Mouse (Mus musculus) splenic B cell, adult 2 months (primary cell): ENCODE results near the gene Hist1h2bn.
"Not testable (repeated sequence)": the region's sequence is repeated elsewhere in the genome, so short reads cannot be mapped to it uniquely, and the experiment has no call there.

ENCODE experiments used
- DNase-seq: peaks from one replicate; pipeline ENCODE4 v3.0.0-alpha.2; 2011; ENCODE audit warnings: low read depth, low spot score
- H3K27me3 ChIP-seq: 2 replicates; pipeline ENCODE4 v1.6.1; 2012; ENCODE audit warnings: mild to moderate bottlenecking, low read length, moderate library complexity, mixed read lengths; ENCODE audit not compliant: control insufficient read depth, poor library complexity, insufficient read depth, severe bottlenecking
- H3K36me3 ChIP-seq: 2 replicates; pipeline ENCODE4 v1.6.1; 2012; ENCODE audit warnings: mild to moderate bottlenecking, low read length, moderate library complexity, mixed read lengths; ENCODE audit not compliant: control insufficient read depth, poor library complexity, insufficient read depth, severe bottlenecking

Gene Hist1h2bn

GRCm38 (mm10) chr13:21784311-21784710 lies 30.4 kb downstream of the Hist1h2bn start:
- H3K36me3 ChIP-seq = no peaks in the 10 kb centered on the region
- DNase-seq = no peak
- no peaks in the 10 kb centered on the region for H3K27me3 ChIP-seq

- Histone ChIP-seq H3K27me3 (no peaks in the 10 kb centered on the region), H3K36me3 (no peaks in the 10 kb centered on the region)
- DNase-seq = peak; percentile 49
Measured at GRCm38 (mm10) chr13:21786189-21786898, 32.4 kb downstream of the Hist1h2bn start.

DNA sequence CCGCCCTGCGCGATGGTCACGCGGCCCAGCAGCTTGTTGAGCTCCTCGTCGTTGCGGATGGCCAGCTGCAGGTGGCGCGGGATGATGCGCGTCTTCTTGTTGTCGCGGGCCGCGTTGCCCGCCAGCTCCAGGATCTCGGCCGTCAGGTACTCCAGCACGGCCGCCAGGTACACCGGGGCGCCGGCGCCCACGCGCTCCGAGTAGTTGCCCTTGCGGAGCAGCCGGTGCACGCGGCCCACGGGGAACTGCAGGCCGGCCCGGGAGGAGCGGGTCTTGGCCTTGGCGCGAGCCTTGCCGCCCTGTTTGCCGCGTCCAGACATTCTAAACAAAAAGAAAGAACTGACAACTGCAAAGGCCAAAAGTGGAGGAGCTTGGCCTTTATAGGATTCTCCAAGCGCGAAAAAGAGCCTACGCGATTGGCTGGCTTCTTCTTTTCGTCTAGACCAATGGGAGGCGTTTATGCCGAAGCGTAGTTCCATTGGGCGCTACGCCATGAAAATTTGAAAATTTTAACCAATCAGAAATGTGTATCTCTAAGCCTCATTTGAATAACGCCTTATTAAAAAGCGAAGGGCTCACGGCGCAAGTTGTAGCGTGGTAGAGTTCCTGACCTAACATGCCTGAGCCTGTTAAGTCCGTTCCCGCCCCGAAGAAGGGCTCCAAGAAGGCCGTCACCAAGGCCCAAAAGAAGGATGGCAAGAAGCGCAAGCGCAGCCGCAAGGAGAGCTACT lies 33.1 kb downstream of the Hist1h2bn start, which contains the start of the genes Hist1h2an and Hist1h2bp:
TSS of gene Hist1h2an (minus strand) at position 320 of the 731 bp plus-strand sequence.
TSS of gene Hist1h2bp (plus strand) at position 563 of the 731 bp plus-strand sequence.
- DNase-seq = peak; percentile 97
- not testable (repeated sequence) for H3K36me3 ChIP-seq, H3K27me3 ChIP-seq

DNA sequence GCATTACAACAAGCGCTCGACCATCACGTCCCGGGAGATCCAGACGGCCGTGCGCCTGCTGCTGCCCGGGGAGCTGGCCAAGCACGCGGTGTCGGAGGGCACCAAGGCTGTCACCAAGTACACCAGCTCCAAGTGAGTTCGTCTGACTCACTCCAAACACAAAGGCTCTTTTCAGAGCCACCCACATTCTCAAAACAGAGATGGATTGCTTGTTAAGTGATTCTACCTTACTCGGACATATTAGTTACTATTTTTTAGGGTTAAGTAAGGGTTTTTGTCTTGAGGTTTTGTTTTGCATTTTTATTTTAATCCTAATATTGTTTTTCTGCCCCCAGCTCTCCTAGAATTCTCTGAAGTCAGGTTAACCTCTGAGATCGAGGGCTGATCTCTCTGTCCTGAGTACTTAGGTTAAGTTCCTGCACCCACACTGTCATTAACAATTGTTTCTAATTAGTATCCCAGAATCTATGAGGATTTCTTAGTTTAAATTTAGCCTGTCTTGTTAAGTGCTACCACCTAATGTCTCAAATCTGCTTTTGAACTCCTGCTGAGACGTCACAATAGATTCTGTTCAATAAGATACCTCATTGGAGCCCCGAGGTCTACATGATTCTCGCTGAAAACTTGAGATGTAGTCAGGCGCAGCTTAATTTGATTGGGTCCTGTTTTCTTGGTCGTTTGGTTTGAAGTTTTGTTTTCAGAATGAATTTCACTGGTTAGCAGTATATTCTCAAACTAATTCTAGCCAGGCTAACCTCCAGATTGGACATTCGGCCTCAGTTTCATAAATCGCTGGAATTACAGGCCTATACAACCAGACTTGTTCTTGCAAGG lies 34.1 kb downstream of the Hist1h2bn start:
- Histone ChIP-seq H3K36me3 (no peaks in the 10 kb centered on the region), H3K27me3 (no peaks in the 10 kb centered on the region)
- no peak for DNase-seq

DNA sequence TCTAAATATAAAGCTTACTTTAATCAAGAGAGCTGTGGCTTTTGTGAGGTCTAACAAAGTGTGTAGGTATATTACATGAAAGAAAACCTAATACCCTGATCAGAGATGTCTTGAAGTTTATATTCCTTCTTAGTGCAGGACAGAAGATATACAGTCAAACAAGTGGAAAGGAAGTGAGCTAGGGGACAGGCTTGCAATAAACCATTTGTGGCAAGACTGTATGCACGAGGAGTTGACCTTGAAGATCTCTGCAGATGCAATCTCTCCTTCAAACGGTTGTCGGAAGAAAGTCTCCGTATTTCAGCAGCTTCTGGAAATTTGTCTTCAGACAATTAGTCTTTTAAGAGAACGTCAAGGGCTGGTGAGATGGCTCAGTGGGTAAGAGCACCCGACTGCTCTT lies 36.0 kb downstream of the Hist1h2bn start:
- H3K27me3 ChIP-seq = no peaks in the 10 kb centered on the region
- DNase-seq = no peak

GRCm38 (mm10) chr13:21790601-21791283 lies 36.8 kb downstream of the Hist1h2bn start:
- DNase-seq = no peak
- Histone ChIP-seq H3K36me3 (no peaks in the 10 kb centered on the region), H3K27me3 (no peaks in the 10 kb centered on the region)

More for the DNA sequence above, 36.0 kb downstream of the Hist1h2bn start:
- H3K36me3 ChIP-seq = no peaks in the 10 kb centered on the region

GRCm38 (mm10) chr13:21795584-21795983 lies 41.7 kb downstream of the Hist1h2bn start:
- H3K27me3 ChIP-seq = no peaks in the 10 kb centered on the region
- no peak for DNase-seq
- no peaks in the 10 kb centered on the region for H3K36me3 ChIP-seq

DNA sequence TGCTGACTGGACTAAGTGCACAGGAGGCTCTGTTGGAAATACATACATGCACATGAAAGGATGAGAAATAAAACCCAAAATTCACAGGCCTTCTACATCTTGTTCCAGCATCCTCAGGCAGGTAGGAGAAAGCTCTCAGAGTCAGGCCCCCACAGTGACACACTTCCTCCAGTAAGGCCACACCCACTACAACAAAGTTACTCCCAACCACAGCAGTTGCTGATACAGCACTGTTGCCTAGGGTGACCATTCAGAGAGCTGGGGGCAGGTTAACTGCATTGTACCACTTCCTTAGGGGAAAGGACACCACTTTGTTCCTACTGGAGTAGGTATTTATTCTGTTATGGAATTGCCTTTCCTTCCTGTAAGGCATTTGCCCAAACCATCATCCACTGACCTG lies 43.2 kb downstream of the Hist1h2bn start:
- not testable (repeated sequence) for H3K36me3 ChIP-seq, H3K27me3 ChIP-seq, DNase-seq

GRCm38 (mm10) chr13:21803058-21803457 lies 49.1 kb downstream of the Hist1h2bn start:
- H3K36me3 ChIP-seq, DNase-seq, H3K27me3 ChIP-seq: not testable (repeated sequence)
